Mouse (Mus musculus) retina, embryonic 14.5 days (tissue): ENCODE measurements around the gene Dnttip2.
"Not testable (repeated sequence)": the region's sequence is repeated elsewhere in the genome, so short reads cannot be mapped to it uniquely, and the experiment has no call there.

Experiments used
- DNase-seq: peaks from one replicate; pipeline ENCODE4 v3.0.0-alpha.2; 2015; ENCODE audit warnings: low spot score

Gene Dnttip2

DNA sequence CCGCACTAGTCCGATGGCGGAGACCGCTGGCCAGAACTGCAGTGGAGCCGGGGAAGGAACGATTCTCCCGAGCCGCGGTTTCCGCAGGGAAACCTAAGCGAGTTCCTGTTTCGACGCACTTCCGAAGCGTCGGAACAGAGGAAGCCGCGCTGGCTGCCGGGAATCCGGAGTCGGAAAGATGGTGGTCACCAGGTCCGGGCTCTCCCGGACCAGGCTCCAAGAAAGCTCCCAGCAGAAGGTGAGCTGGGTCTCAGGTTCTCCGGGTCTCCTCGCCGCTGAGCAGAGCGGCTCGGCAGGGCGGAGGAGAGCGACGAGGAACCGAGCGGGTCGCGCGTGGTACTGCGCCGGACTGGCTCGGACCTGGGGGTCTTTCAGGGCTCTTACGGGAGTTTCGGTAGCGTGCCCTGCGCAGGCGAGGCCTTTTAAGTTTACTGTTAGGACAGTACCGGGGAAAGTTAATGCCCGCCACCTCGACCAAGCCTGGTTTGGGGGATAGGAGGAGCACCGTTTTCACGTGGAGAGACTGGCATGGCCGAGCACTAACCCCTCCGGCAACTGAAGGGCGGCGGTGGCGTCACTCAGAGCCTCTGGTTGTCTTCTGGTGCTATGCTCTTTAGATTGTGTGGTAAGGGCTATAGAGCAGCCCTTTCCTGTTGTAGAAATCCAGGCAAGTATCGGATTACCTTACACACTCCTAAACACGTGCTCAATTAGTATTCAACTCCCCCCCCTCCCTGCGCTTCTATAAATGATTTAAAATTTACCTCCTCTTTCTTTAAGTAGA lies at the start of gene Dnttip2:
Gene Dnttip2 (plus strand): TSS at position 148 of the 784 bp plus-strand sequence.
- peak; percentile 97 for DNase-seq

DNA sequence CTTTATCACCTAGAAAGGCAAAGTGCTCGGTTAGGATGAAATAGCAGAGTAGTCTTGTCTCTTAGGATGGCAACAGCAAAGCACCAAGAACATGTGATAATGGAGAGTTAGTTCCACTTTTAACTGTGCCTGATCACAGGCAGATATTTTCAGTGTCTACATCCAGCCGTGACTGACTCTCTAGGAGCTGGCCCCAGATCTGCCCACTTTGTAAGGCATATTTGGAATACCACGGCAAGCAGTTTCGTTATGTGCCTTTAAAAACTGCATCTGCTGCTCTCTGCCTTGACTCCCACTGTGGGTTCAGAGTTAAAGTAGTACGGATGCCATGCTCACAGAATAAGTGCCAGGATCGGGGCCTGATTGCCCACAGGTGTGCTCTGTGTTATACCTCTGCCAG lies 47.2 kb upstream of the Dnttip2 start:
- not testable (repeated sequence) for DNase-seq

DNA sequence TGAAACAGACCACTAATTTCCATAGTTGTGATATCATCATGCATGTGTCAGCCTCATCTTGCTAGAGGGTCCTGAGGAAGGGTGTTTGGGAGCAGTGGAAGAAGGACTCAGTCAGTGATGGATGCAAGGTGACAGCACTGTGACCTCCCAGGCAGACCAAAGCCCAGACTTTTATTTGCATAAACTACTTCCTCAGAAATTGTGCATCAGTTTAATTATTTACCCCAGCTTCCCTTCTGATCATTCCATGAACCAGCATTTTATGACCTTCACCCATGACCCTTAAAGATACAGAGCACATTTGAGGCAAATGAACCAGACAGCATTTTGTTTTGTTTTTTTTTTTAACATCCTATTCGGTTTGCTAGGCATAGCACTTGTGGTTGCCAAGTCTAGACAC lies 38.4 kb upstream of the Dnttip2 start:
- peak; percentile 15 for DNase-seq

DNA sequence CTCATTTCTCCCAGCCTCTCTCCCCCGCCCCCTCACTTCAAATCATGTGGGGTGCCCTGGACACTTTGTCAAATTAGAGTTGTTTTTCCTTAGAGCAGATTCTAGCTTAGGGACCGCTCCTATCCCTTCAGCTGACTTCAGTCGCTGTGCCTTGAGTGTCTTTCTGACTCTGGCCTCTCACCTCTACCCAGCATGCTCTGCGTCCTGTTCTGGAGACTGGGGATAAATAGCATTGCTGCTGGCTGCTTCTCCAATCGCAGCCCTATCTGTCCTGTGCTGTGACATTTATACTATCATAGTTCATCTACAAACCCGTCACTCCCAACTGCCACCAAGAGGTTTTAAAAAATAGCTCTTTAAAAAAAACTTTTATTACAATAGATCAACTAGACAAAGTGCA lies 31.3 kb upstream of the Dnttip2 start:
- no peak for DNase-seq

DNA sequence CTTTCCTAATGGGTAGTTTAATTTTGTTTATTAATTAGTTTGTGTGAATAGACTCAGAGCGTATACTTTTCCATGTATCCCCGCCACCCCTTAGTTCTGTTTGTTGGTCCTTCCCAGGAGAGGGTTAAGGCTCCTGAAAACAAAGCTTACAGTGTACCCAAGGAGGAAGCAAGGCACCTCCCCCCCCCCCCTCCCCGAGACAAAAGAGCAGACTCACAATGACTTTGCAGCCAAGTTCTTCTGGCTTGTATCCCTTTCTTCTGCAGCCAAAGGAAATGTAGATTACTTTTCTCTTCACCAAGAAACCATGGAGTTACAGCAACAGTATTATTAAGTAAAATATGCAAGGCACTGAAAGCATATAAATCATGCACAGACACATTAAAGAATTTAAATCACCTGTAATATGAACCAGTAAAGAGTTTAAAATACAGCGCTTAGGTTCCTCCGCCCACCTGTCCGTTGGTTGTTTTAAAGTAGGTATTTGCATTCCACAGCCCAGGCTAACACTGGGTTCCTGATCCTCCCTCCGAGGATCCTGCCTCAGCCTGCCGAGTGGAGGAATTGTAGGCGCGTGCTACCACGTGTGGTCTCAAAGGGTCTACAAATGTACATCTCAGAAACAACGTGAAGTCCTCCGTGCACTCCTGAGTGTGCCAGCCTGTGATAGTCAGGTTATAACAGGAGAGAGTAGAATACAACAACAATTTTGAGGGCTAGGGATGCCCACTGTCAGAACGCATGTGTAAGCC lies 30.6 kb upstream of the Dnttip2 start:
- no peak for DNase-seq

DNA sequence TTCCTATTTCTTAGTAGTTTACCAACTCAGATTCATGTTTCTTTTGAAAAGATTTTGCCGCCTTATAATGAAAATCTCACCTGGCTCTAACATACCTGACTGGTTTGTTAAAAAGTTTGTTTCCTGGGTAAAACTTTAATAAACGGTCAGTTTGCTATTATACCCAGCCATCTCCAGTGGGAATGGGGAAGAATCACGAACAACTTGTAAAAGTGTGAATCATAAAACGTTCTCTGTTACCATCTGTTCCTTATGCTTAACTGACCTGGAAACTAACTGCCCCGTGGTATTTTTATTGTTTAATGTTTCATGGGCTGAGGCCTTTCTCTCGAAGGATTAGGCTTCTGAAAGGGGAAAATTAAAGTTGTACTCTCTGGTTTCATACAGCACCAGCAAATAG lies 29.4 kb upstream of the Dnttip2 start:
- no peak for DNase-seq

DNA sequence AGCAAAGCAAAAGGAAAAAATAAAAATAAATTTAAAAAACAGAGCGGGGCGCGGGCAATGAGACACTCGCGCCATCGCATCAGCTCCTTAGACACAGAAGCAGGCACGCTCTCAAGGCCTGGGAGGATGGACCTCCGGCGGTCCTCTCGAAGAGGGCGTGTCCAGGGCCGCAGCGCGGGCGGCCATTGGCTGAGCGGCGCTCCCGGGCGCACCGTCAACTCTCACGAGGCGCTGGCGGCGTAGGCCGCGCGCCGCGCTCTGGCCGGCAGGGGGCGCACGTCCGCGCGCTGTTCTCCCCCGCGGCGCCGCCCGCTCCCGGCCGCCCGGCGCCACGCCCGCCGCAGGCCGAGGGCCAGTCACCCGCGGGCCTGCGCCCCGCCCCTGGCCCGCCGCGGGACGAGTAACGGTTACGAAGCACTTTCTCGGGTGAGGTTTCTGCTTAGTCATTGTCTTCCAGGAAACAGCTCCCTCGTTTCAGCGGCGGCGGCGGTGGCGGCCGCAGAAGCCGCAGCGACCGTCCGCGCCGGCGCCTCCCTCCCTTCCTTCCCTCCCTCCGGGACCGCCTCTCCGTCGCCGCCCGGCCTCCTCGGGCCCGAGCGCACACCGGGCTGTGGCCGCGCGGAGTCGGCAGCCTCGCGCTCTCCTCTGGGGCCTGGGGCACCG lies 28.8 kb upstream of the Dnttip2 start, which contains the start of gene Gclm:
Gene Gclm (plus strand): TSS at position 343 of the 663 bp plus-strand sequence.
- DNase-seq = peak; percentile 97

DNA sequence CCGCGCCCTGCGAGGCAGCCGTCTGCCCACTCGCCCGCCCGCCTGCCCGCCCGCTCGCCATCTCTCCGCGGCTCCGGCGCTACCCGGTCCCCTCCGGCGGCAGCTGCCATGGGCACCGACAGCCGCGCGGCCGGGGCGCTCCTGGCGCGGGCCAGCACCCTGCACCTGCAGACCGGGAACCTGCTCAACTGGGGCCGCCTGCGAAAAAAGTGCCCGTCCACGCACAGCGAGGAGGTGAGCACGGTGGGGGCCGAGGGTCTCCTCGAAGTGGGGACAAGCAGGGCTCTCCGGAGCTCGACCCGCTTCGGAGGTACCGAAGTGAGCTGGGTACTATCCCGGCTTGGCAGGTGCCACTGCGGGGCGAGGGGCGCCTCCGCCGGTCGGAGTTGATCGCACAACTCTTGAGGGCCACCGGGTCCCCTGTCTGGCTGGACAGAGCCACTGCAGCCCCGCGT lies 28.3 kb upstream of the Dnttip2 start:
- peak; percentile 70 for DNase-seq

DNA sequence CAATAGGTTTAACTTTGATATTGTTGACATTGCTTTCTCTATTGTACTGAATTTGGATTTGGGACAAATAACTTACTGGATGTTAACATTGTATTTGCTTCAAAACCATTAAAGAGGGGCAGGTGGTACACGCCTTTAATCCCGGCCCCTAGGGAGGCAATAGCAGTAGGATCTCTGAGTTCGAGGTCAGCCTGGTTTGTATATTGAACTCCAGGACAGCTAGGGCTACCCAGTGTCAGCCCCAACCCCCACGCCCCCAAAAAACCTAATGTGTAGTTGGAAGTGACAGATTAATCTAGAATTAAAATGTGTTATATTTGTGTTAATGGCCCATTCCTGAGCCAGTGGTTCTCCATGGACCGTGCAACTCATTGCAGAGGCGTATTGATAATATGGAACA lies 27.8 kb upstream of the Dnttip2 start:
- DNase-seq = no peak

DNA sequence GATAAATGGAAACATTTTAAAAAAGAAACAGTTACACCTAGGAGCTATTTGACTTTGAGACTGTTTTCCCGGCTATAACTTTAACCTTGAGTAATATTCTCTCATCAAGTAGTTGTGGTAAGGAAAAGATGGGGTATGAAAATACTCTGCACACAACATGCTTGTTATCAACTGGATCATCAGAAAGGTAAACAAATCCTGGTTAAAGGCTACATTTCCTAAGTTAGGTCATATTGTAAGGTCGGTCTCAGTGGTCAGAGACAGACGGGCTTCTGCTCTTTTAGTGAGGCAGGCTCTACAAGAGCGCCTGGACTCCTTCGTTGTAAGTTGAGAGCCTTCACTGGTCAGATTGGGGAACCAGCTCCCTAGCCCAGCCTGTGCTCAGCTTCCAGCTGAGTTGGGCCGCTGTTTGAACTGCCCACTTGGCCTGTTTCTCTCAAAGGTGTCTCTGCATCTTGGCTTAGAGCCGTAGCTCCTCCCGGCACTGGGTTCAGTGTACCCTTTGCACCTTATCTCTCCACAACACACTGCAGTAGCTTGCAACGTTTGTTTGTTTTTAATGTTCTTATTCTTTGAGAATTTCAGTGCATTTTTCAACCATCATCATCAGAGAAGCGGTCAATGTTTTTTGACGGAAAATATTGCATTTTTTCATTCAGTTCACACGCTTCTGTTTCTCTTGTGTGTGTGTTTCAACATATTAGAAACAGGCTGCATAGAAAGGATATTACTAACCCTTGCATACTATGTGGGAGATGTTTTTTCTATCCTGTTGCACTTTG lies 27.0 kb upstream of the Dnttip2 start:
- DNase-seq = no peak

DNA sequence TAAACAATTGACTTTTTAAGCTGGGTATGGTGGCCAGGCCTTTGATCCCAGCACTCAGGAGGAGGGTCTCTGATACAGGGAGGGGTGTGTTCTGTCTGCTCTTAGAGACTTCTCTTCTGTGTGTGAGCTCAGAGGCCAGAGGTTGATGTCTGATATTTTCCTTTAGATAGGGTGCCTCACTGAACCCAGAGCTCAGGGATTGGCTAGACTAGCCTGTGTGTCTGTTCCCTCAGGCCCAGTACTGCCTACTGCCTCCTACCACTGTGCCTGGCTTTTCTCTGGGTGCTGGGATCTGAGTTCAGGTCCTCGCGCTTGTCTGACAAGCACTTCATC lies 26.5 kb upstream of the Dnttip2 start:
- DNase-seq = no peak

DNA sequence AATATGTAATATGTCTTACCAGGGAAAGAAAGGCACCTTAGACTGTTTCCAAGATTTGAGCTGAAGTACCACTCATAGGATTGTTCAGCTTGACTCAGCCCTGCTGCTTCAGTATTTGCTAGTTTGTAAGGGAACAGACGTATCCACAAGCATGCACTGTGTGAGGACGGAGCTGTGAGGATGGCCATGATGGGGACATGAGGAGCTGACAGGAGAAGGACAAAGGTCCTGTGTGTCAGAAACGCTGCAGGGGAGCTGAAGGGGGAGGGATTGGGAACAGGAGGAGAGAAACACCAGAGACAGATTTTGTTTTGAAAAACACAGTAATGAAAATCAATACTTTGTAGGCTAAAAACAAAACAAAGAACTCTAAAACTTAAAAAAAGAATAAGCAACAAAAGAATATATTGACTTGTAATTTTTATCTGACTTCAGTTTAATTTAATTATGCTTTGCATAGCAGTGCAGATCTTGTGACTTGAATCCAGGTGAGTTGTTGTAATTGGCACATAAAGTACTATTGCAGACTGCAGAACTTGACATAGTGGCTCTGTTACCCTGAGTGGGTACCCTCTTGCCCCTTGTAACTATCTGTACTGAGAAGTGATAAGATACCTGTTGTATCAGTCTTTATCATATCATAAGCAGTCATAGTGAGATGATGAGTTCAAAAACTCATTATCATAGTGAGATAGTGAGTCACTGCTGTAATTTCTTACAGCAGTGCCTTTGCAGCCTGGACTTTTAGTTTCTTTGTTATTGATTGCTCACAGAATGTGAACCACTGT lies 21.5 kb upstream of the Dnttip2 start:
- DNase-seq = no peak

DNA sequence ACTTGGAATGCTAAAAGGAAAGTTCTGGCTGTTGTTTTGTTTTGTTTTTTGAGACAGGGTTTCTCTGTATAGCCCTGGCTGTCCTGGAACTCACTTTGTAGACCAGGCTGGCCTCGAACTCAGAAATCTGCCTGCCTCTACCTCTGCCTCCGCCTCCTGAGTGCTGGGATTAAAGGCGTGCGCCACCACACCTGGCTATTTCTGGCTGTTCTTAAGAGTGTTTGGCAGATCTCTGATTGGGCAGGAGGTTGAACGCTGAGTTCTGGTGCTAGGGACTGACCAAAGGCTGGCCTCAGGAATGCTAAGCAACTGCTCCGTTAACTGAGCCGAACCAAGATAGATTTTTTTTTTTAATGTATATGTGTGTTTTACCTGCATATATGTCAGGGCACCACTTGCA lies 20.1 kb upstream of the Dnttip2 start:
- DNase-seq = not testable (repeated sequence)

DNA sequence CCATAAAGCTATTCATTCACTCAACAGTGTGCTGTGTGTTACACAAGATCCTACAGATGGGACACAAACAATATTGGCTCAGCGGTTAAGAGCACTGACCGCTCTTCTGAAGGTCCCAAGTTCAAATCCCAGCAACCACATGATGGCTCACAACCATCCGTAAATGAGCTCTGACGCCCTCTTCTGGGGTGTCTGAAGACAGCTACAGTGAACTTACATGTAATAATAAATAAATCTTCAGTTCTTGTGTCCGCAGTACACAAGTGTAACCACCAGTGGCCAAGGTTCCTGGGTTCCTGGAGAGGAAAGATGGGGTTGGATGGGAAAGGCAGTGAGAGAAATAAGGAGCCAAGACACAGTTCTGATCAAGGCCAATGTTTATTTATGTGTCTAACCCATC lies 4.2 kb upstream of the Dnttip2 start:
- no peak for DNase-seq

DNA sequence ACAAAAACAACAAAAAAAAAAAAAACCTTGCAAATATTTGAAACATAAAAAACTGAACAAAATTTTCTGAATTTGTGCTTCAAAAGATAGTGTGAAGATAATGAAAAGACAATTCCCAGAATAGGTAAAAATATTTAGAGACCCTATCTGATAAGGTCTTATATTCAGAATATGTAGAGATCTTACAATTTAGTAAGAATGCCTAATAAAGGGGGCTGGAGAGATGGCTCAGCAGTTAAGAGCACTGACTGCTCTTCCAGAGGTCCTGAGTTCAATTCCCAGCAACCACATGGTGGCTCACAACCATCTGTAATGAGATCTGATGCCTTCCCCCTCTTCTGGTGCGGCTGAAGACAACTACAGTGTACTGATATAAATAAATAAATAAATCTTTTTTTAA lies 1.6 kb upstream of the Dnttip2 start:
- DNase-seq = not testable (repeated sequence)

DNA sequence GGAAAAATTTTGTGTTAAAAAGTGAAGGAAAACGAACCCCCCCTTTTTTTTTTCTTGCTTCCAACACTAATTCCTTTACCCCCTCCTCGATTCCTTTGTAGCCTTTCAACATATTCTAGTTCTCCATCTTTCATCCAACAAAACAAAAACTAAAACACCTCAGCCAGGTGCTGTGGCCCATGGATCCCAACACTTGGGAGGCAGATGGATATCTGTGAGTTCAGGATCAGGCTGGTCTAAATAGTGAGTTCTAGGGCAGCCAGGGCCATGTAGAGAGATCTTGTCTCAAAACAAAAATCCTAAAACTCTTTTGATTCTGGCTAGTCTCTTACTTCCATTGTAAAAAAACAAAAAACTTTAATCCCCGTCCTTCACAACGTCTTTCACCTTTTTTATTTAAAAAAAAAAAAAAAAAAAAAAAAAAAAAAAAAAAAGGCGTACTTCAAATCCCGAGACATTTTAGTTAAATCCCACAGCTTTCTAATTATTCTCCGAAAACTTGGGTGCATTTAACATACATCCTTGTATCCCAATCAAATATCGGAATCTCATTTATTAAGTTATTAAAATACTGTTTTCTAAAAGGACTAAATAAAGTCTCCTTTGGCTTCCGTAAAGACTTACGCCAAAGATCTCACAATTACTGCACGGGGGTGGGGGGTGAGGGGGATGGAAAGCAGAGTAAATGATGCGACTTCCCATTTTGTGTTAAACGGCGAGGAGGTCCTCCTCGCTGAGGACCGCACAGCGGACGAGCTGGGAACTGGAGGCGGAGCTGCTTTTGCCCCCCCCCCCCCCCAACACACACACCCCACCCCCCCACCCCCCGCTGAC lies 564 bp upstream of the Dnttip2 start:
- no peak for DNase-seq

DNA sequence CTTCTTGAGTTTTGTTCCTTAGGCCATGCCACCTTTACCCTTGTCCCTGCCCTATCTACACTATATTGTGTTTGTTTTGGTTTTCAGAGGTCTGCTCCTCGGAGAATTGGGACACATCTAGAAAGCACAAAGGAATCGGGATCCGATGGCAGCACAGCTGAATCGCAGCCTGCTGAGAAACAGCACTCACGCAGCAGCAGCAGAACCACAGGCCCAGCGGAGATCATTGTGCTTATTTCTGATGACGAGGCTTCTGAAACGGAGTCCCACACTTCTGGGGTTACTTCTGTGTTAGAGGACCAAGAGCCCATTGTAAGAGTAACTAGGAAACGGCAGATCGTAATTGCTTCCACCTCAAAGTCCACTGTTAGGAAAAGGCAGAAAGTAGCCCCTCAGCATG lies 923 bp downstream of the Dnttip2 start:
- no peak for DNase-seq

DNA sequence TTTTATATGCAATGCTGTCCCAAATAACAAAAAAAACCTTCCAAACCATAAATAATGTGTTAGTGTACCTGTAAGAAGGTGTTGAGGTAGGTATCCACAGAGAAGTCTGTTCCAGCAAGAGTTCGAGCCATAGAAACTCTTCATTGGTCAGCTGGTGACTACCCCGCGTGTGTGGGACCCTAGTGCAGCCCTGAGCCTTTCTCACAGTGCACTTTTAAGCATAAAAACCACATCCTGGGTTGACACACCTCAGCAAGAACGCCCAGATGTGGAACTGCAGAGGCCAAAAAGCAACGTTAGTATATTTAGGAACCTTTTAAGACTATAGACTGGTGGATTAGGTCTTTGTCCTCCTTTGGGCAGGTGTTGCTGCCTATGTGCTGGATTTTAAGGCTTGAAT lies 13.0 kb downstream of the Dnttip2 start:
- no peak for DNase-seq

DNA sequence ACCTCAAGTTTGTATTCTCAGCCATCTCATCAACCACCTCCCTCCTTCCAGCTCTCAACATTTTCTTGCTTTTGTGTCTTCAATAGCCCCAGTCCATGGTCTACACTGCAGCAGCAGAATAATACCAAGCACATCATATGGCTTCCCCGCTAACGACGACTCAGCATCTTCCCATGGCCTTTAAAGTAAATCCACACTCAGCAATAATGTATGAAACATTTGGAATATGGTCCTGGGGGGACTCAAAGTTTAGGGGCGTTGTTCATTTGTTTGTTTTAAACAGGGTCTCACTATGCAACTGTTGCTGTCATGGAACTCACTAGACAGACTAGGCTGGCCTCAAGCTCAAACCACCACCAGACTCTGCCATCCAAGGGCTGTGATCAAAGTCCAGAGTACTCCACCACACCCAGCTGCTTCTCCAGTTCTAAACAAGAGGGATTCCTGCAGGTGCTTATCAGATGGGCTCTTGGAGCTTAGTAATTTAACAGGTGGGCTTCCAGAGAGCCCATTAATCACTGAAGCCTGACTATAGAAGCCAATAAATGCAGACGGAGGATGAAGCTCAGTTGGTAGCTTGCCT lies 14.5 kb downstream of the Dnttip2 start:
- no peak for DNase-seq

DNA sequence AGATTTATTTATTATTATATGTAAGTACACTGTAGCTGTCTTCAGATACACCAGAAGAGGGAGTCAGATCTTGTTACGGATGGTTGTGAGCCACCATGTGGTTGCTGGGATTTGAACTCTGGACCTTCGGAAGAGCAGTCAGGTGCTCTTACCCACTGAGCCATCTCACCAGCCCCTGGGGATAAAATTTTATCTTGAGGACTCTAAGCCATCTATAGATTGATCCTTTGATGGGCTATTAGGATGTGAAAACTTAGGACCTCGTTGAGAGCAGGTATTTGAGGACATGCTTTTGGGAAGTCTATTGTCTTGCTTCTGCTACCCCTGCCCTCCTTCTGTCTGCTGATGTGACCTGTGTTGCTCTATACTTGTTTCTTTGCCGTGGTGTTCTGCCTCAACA lies 15.2 kb downstream of the Dnttip2 start:
- not testable (repeated sequence) for DNase-seq
